Mouse (Mus musculus) testis, adult 2 months (tissue): ENCODE results near the gene Gm3625. TPM values are rescaled to one million over a fixed set of nuclear protein-coding genes. Genes with fewer than 3 reads are reported as not detected.

Experiments used
- H3K27ac ChIP-seq: fragments of 200-500 bp; 2 replicates; pipeline ENCODE4 v1.5.1; 2012; ENCODE audit warnings: low read depth, low read length; ENCODE audit not compliant: control insufficient read depth, insufficient read depth
- H3K27me3 ChIP-seq: fragments of 200-500 bp; 2 replicates; pipeline ENCODE4 v1.6.1; 2012; ENCODE audit warnings: mild to moderate bottlenecking, low read length, moderate library complexity; ENCODE audit not compliant: control insufficient read depth, insufficient read depth
- H3K36me3 ChIP-seq: fragments of 200-500 bp; 2 replicates; pipeline ENCODE4 v1.6.1; 2012; ENCODE audit warnings: mild to moderate bottlenecking, low read length; ENCODE audit not compliant: control insufficient read depth, insufficient read depth
- H3K4me1 ChIP-seq: fragments of 200-500 bp; 2 replicates; pipeline ENCODE4 v1.6.1; 2012; ENCODE audit warnings: low read length; ENCODE audit not compliant: control insufficient read depth, insufficient read depth
- H3K4me3 ChIP-seq: fragments of 200-500 bp; 2 replicates; pipeline ENCODE4 v1.5.1; 2012; ENCODE audit warnings: low read depth, mild to moderate bottlenecking, low read length, moderate library complexity, mixed read lengths; ENCODE audit not compliant: control insufficient read depth
- CTCF ChIP-seq: fragments of 200-500 bp; IDR thresholded peaks from 2 replicates; pipeline ENCODE4 v1.5.1; 2012; ENCODE audit warnings: low read depth, mild to moderate bottlenecking, inconsistent platforms, low read length, moderate library complexity; ENCODE audit not compliant: control insufficient read depth, insufficient read depth, insufficient replicate concordance
- POLR2A ChIP-seq: fragments of 200-500 bp; IDR thresholded peaks from 2 replicates; pipeline ENCODE4 v1.6.1; 2012; ENCODE audit warnings: low read depth, mild to moderate bottlenecking, inconsistent platforms, low read length, moderate library complexity; ENCODE audit not compliant: control insufficient read depth
- polyA plus RNA-seq: library from polyadenylated mRNA; depleted of rRNA; stranded (reverse); fragments of >200 nt; gene quantifications from 2 replicates; pipeline ENCODE4 v1.2.3, GENCODE M21; 2012

The Gm3625 gene
- polyA plus RNA-seq, 1 experiment = not detected

GRCm38 (mm10) chr12:4599713-4600112, 7.0 kb upstream of the Gm3625 start:
- Histone ChIP-seq H3K36me3 (no peaks in the 10 kb centered on the region), H3K4me3 (no peak overlapping the region), H3K4me1 (peaks cover 2% of the 10 kb centered on the region), H3K27me3 (no peaks in the 10 kb centered on the region), H3K27ac (no peak overlapping the region)
- no peak for TF ChIP-seq POLR2A
- TF ChIP-seq CTCF = no peak

- H3K4me3 ChIP-seq = no peak overlapping the region
Measured at GRCm38 (mm10) chr12:4598666-4599428, 6.1 kb upstream of the Gm3625 start.

GRCm38 (mm10) chr12:4595055-4595454, 2.3 kb upstream of the Gm3625 start:
- no peak for TF ChIP-seq POLR2A
- TF ChIP-seq CTCF = no peak
- Histone ChIP-seq H3K27me3 (no peaks in the 10 kb centered on the region), H3K36me3 (no peaks in the 10 kb centered on the region), H3K4me3 (no peak overlapping the region), H3K27ac (no peak overlapping the region), H3K4me1 (peaks cover 9% of the 10 kb centered on the region)

More at GRCm38 (mm10) chr12:4598666-4599428, 6.1 kb upstream of the Gm3625 start:
- peaks cover 2% of the 10 kb centered on the region for H3K4me1 ChIP-seq
- no peak for TF ChIP-seq POLR2A
- TF ChIP-seq CTCF = no peak
- no peak overlapping the region for H3K27ac ChIP-seq
- H3K36me3 ChIP-seq = no peaks in the 10 kb centered on the region
- no peaks in the 10 kb centered on the region for H3K27me3 ChIP-seq

GRCm38 (mm10) chr12:4593930-4594391, 1.2 kb upstream of the Gm3625 start:
- peaks cover 6% of the 10 kb centered on the region for H3K4me1 ChIP-seq
- H3K27me3 ChIP-seq = no peaks in the 10 kb centered on the region
- no peak for TF ChIP-seq POLR2A
- TF ChIP-seq CTCF = no peak
- peak overlapping the region; percentile 99; the same call in 1 of the 2 replicates for H3K4me3 ChIP-seq
- H3K27ac ChIP-seq = peak overlapping the region; percentile 97
- H3K36me3 ChIP-seq = no peaks in the 10 kb centered on the region

GRCm38 (mm10) chr12:4593166-4593929, 621 bp upstream of the Gm3625 start:
- Histone ChIP-seq H3K4me3 (peak overlapping the region; percentile 99), H3K27me3 (no peaks in the 10 kb centered on the region), H3K4me1 (peaks cover 6% of the 10 kb centered on the region), H3K36me3 (no peaks in the 10 kb centered on the region), H3K27ac (peak overlapping the region; percentile 97)
- TF ChIP-seq POLR2A (no peak), CTCF (no peak)

GRCm38 (mm10) chr12:4592025-4592424, 702 bp downstream of the Gm3625 start:
- TF ChIP-seq CTCF (no peak), POLR2A (no peak)
- Histone ChIP-seq H3K36me3 (no peaks in the 10 kb centered on the region), H3K27me3 (no peaks in the 10 kb centered on the region), H3K4me3 (peak overlapping the region; percentile 99; the same call in 1 of the 2 replicates), H3K27ac (no peak overlapping the region; the same call in 1 of the 2 replicates), H3K4me1 (peaks cover 6% of the 10 kb centered on the region)

GRCm38 (mm10) chr12:4588603-4589002, 4.1 kb downstream of the Gm3625 start:
- TF ChIP-seq POLR2A (no peak), CTCF (no peak)
- Histone ChIP-seq H3K4me3 (no peak overlapping the region), H3K27ac (no peak overlapping the region), H3K4me1 (peaks cover 6% of the 10 kb centered on the region), H3K36me3 (no peaks in the 10 kb centered on the region), H3K27me3 (no peaks in the 10 kb centered on the region)
